Mouse (Mus musculus) forebrain, embryonic 10.5 days (tissue): ENCODE measurements around the gene Slc31a2. TPM values are rescaled to one million over a fixed set of nuclear protein-coding genes. Genes with fewer than 3 reads are reported as not detected.
A peak's percentile ranks its signal among the peaks of the same experiment; 100 is the strongest.
"Not testable (repeated sequence)": the region's sequence is repeated elsewhere in the genome, so short reads cannot be mapped to it uniquely, and the experiment has no call there.

Experiments used
- DNase-seq: peaks from one replicate; pipeline ENCODE4 v3.0.0-alpha.2; 2017; ENCODE audit warnings: low spot score; ENCODE audit errors: extremely low spot score
- H3K27ac ChIP-seq: fragments of 300-500 bp; sonication (generic); 2 replicates; pipeline ENCODE4 v1.5.1; 2016; ENCODE audit warnings: mild to moderate bottlenecking
- H3K27me3 ChIP-seq: fragments of 300-500 bp; sonication (generic); 2 replicates; pipeline ENCODE4 v1.6.1; 2016; ENCODE audit warnings: mild to moderate bottlenecking; ENCODE audit not compliant: poor library complexity, severe bottlenecking
- H3K36me3 ChIP-seq: fragments of 300-500 bp; sonication (generic); replicated peaks from 2 replicates; pipeline ENCODE4 v1.6.1; 2016; ENCODE audit warnings: mild to moderate bottlenecking, moderate library complexity
- H3K4me1 ChIP-seq: fragments of 300-500 bp; sonication (generic); 2 replicates; pipeline ENCODE4 v1.6.1; 2016
- H3K4me3 ChIP-seq: fragments of 300-500 bp; sonication (generic); 2 replicates; pipeline ENCODE4 v1.5.1; 2016; ENCODE audit warnings: mild to moderate bottlenecking, moderate library complexity
- H3K9me3 ChIP-seq: fragments of 300-500 bp; sonication (generic); 2 replicates; pipeline ENCODE4 v1.6.1; 2016; ENCODE audit warnings: mild to moderate bottlenecking, moderate library complexity
- WGBS: fragments of 180-500 bp; shearing (Covaris S2); methylation state at CpG from one replicate; pipeline ENCODE4 v1.1.7; 2016; 5-methylcytosine and 5-hydroxymethylcytosine counted together
- polyA plus RNA-seq: library from polyadenylated mRNA; unstranded; fragments of >200 nt; fragmentation: Nextera tagmentation; extraction: Ambion mirVana; gene quantifications from 2 replicates; pipeline ENCODE4 v1.2.1, GENCODE M21; 2016

The Slc31a2 gene
- polyA plus RNA-seq, 1 experiment from 2014 or later, result 10.1 TPM

- Histone ChIP-seq H3K4me1 (0 out of 2 replicates have a peak, but pooled peaks cover 3% of the 10 kb centered on the region), H3K27ac (no peak overlapping the region), H3K36me3 (no peaks in the 10 kb centered on the region), H3K4me3 (no peak overlapping the region), H3K27me3 (no peaks in the 10 kb centered on the region), H3K9me3 (no peaks in the 10 kb centered on the region)
- no peak for DNase-seq
- 89% methylated on average over 10 of the region's 10 CpGs for WGBS
Observed at GRCm38 (mm10) chr4:62265154-62265836, 2.9 kb downstream of the Slc31a2 start.

DNA sequence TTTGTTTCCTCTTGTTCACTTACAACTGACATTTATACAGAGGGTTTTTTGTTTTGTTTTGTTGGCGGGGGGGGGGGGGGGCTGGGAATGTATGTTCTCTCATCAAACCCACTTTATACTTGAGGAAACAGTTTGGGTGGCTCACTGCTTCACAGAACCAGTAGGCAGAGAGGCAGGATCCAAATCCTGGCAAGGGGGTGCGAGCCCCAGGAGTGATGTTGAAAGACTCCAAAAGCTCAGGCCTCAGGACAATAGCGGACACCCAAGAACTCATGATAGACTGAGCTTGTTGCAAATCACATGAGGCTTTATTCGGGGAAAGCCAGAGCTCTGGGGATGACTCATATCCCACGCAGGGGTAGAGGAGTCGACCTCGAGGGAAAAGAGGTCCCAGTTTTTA lies 3.7 kb downstream of the Slc31a2 start:
- H3K36me3 ChIP-seq, DNase-seq, H3K27me3 ChIP-seq, H3K9me3 ChIP-seq, H3K4me1 ChIP-seq, H3K4me3 ChIP-seq, H3K27ac ChIP-seq: not testable (repeated sequence)
- WGBS, result 82% methylated on average over 7 of the region's 7 CpGs

DNA sequence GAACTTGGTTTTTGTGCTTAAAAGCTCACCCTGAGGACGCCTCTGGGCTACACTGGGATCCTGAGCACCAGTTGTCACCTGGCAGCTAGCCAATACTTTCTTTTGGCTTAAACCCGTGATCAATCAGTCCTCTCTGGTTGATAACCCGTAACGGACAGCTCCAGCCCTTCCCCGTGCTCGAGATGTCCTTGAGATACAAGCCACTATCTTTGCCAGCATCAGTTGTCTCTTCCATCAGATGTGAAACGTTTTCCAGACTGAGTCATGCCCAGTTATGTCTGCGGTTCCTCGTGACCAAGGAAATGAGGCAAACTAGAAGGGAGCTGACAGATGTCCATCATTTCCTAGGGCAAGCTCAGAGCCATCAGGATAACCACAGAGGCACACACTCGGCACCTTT lies 4.7 kb downstream of the Slc31a2 start:
- 85% methylated on average over 10 of the region's 10 CpGs for WGBS
- no peak overlapping the region for H3K4me3 ChIP-seq
- no peaks in the 10 kb centered on the region for H3K36me3 ChIP-seq
- no peak overlapping the region for H3K27ac ChIP-seq
- DNase-seq, result no peak
- H3K9me3 ChIP-seq, result no peaks in the 10 kb centered on the region
- 0 out of 2 replicates have a peak, but pooled peaks cover 3% of the 10 kb centered on the region for H3K4me1 ChIP-seq
- H3K27me3 ChIP-seq, result no peaks in the 10 kb centered on the region

- Histone ChIP-seq H3K4me1 (peaks cover 15% of the 10 kb centered on the region), H3K36me3 (no peaks in the 10 kb centered on the region), H3K9me3 (no peaks in the 10 kb centered on the region), H3K27me3 (no peaks in the 10 kb centered on the region; the same call in 1 of the 2 replicates), H3K27ac (no peak overlapping the region), H3K4me3 (no peak overlapping the region)
- 89% methylated on average over 10 of the region's 10 CpGs for whole genome bisulfite sequencing
- DNase-seq, result no peak
Observed at GRCm38 (mm10) chr4:62272696-62273095, 10.3 kb downstream of the Slc31a2 start.

DNA sequence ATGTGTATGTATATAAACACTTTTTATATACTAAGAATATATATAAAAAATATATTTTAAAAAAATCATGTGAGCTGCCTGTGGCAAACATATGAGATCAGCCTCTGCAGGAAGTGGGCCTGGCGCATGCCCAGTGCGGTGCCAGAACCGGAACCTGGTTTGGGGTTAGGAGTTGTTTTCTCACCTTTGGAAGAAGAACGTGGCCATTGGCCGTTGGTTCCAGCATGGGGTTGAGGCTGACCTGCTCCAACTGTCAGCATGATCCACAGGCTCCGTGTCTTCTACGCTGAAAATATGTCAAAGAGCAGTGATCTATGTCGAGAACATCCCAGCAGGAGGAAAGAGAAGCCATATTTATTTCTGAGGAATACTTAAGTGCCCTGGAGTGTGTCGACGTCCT lies 11.6 kb downstream of the Slc31a2 start:
- H3K27ac ChIP-seq, result no peak overlapping the region
- no peak for DNase-seq
- peaks cover 15% of the 10 kb centered on the region for H3K4me1 ChIP-seq
- no peak overlapping the region for H3K4me3 ChIP-seq
- no peaks in the 10 kb centered on the region for H3K36me3 ChIP-seq
- H3K27me3 ChIP-seq, result no peaks in the 10 kb centered on the region; the same call in 1 of the 2 replicates
- H3K9me3 ChIP-seq, result no peaks in the 10 kb centered on the region
- WGBS, result 96% methylated on average over 10 of the region's 10 CpGs

GRCm38 (mm10) chr4:62274841-62275536 lies 12.6 kb downstream of the Slc31a2 start:
- WGBS, result 11% methylated on average over 12 of the region's 12 CpGs
- no peaks in the 10 kb centered on the region for H3K9me3 ChIP-seq
- no peaks in the 10 kb centered on the region; the same call in 1 of the 2 replicates for H3K27me3 ChIP-seq
- DNase-seq, result peak; percentile 55
- H3K4me3 ChIP-seq, result 0 out of 2 replicates have a peak overlapping the region, but pooled peaks have one; percentile 0
- H3K36me3 ChIP-seq, result no peaks in the 10 kb centered on the region
- peak overlapping the region; percentile 12; the same call in 1 of the 2 replicates for H3K27ac ChIP-seq
- peaks cover 15% of the 10 kb centered on the region for H3K4me1 ChIP-seq

GRCm38 (mm10) chr4:62276642-62277041 lies 14.3 kb downstream of the Slc31a2 start:
- no peaks in the 10 kb centered on the region for H3K9me3 ChIP-seq
- WGBS, result 88% methylated on average over 10 of the region's 10 CpGs
- H3K36me3 ChIP-seq, result no peaks in the 10 kb centered on the region
- no peak for DNase-seq
- no peak overlapping the region for H3K4me3 ChIP-seq
- peaks cover 15% of the 10 kb centered on the region for H3K4me1 ChIP-seq
- no peaks in the 10 kb centered on the region; the same call in 1 of the 2 replicates for H3K27me3 ChIP-seq
- no peak overlapping the region for H3K27ac ChIP-seq

DNA sequence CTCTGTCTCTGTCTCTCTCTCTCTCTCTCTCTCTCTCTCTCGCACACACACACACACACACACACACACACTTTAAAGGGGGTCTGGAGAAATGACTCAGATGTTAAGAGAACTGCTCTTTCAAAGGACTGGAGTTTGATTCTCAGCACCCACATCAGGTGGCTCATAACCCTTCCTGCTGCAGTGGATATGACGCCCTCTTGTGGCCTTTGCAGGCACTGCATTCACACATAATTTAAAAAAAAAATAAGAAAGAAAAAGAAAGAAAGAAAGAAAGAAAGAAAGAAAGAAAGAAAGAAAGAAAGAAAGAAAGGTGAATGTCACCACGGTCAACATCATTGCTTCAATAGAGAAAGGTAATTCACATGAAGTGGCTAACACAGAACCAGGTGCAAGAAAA lies 14.9 kb downstream of the Slc31a2 start:
- no peaks in the 10 kb centered on the region for H3K36me3 ChIP-seq
- no peak overlapping the region for H3K27ac ChIP-seq
- no peak overlapping the region for H3K4me3 ChIP-seq
- no peak for DNase-seq
- H3K9me3 ChIP-seq, result no peaks in the 10 kb centered on the region
- WGBS, result 65% methylated on average over 3 of the region's 3 CpGs
- H3K27me3 ChIP-seq, result no peaks in the 10 kb centered on the region; the same call in 1 of the 2 replicates
- H3K4me1 ChIP-seq, result peaks cover 15% of the 10 kb centered on the region

GRCm38 (mm10) chr4:62278081-62278480 lies 15.7 kb downstream of the Slc31a2 start:
- no peaks in the 10 kb centered on the region for H3K36me3 ChIP-seq
- no peaks in the 10 kb centered on the region; the same call in 1 of the 2 replicates for H3K27me3 ChIP-seq
- DNase-seq, result no peak
- no peak overlapping the region for H3K27ac ChIP-seq
- no peaks in the 10 kb centered on the region for H3K9me3 ChIP-seq
- 79% methylated on average over 4 of the region's 4 CpGs for WGBS
- peaks cover 15% of the 10 kb centered on the region for H3K4me1 ChIP-seq
- H3K4me3 ChIP-seq, result no peak overlapping the region

GRCm38 (mm10) chr4:62281319-62281718 lies 19.0 kb downstream of the Slc31a2 start:
- Histone ChIP-seq H3K4me3 (no peak overlapping the region), H3K9me3 (no peaks in the 10 kb centered on the region), H3K27me3 (peaks cover 10% of the 10 kb centered on the region; the same call in 1 of the 2 replicates), H3K36me3 (no peaks in the 10 kb centered on the region), H3K27ac (no peak overlapping the region), H3K4me1 (no peaks in the 10 kb centered on the region)
- DNase-seq, result no peak
- 63% methylated on average over 5 of the region's 5 CpGs for WGBS

GRCm38 (mm10) chr4:62282969-62283368 lies 20.6 kb downstream of the Slc31a2 start:
- no peaks in the 10 kb centered on the region for H3K9me3 ChIP-seq
- no peak overlapping the region for H3K4me3 ChIP-seq
- no peak overlapping the region for H3K27ac ChIP-seq
- 90% methylated on average over 7 of the region's 7 CpGs for WGBS
- H3K36me3 ChIP-seq, result no peaks in the 10 kb centered on the region
- H3K27me3 ChIP-seq, result peaks cover 15% of the 10 kb centered on the region; the same call in 1 of the 2 replicates
- DNase-seq, result no peak
- H3K4me1 ChIP-seq, result peaks cover 13% of the 10 kb centered on the region

- H3K9me3 ChIP-seq, result no peaks in the 10 kb centered on the region
Observed at GRCm38 (mm10) chr4:62285576-62285975, 23.2 kb downstream of the Slc31a2 start.

More at GRCm38 (mm10) chr4:62285576-62285975, 23.2 kb downstream of the Slc31a2 start:
- no peak for DNase-seq
- Histone ChIP-seq H3K4me1 (peaks cover 13% of the 10 kb centered on the region), H3K4me3 (0 out of 2 replicates have a peak overlapping the region, but pooled peaks have one; percentile 82), H3K36me3 (no peaks in the 10 kb centered on the region), H3K27ac (no peak overlapping the region), H3K27me3 (peaks cover 15% of the 10 kb centered on the region; the same call in 1 of the 2 replicates)
- WGBS, result 82% methylated on average over 8 of the region's 8 CpGs
